Mouse (Mus musculus) c-Kit-positive CD71-positive TER-119-negative erythroid progenitor cells, embryonic 14.5 days (primary cell): Measurements from ENCODE around the gene Il3.
"Not testable (repeated sequence)": the region's sequence is repeated elsewhere in the genome, so short reads cannot be mapped to it uniquely, and the experiment has no call there.

Source experiments
- DNase-seq: peaks from one replicate; pipeline ENCODE4 v3.0.0-alpha.2; 2013; ENCODE audit warnings: low read depth

The Il3 gene

DNA sequence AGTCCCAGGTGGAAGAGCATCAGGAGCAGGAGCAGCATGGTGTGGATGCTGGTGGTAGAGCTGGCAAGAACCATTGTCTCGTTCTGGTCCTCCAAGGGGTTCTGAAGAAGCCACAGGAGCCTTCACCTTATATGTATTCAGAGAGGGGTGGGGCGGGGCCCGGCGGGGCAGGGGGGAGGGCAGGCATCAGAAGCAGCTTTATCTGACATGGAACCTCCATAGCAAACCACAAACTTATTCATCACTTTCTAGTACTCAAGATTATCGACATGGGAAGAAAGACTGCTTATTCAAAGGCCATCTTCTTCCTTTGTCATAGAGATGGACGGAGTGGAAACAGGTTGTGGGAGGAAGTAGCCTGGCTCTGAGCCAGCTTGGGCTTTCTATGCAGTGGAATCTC lies at the start of gene Il3:
Il3 (minus strand) TSS at position 101 of the 400 bp plus-strand sequence.
- DNase-seq = no peak

DNA sequence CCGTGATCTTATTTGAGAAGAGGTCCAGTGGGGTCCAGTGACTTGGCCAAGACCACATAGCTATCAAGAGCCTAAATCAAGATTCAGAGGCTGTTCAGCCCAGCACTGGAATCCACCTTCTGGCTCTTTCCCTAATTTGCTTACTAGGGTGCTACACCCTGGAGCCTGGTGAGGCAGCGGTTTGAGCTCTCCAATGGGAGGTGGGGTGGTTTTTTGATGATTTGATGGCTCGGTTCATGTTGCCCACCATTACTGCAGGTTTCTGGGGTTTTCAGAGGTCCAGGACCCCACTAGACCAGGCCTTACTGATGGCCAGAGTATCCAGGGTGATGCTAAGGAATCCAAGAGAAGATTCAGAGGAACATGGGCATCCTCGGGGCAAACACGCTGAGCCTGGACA lies 48.3 kb upstream of the Il3 start:
- no peak for DNase-seq

DNA sequence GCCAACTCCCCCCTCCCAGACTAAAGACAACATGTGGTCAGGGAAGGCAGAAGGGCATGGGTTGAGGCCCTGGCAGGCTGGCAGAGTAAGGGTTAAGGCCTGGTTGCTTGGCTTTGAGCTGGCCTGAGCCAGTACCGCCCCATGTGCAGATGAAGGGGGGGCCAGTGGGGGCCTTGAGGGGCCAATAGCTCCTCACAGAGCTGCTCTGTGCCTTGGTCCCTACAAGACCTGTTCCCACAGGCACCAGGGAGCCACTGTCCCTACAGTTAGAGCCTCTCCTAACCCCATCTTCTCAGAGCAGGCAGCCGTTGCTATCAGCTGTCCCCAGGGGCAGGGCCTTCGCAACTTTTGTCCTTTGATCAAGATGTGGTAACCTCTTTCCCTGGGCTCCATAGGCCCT lies 47.7 kb upstream of the Il3 start:
- DNase-seq = no peak

DNA sequence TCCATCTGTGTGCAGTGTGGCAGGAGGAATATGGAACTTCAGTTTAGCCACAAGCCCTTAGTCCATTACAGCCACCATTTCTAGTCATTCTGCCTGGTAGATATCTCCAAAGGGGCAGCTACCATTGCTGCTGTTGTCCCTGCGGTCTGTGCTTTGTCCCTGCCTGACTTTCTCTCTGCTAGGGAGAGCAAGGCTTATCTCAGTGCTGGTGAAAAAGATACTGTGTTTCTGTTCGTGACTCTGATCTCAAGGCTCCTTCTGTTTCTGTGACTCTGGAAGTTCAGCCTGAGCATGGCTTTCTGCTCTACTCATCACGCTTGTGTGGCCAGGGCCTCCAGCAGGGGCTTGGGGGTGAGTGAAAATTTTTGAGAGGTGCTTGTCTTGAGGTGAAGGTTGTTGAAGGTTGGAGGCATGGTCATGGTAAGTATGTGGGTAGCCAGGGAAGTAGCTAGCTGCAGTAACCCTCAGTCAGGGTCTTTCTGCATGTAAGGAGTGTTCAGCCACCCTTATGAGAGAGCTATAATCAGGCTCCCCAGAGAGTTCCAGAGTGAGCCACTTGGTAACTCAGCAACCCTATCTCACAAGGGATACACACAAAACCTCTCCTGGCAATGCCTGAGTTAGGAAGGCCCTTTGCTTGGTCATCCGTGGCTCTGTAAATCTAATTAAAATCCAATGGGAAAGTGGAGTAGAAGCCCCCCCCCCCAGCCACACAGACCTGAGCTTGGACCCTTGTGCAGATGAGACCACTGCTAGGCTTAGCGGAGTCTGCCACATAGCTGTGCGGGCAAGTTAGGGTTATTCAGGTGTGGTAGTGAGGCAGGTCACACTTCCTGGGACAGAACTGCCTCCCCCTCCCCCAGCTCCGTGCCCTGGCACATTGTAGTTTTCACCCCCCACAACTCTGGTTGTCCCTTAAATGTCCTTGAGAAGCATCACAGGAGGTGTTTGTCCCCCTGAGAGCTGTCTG lies 46.6 kb upstream of the Il3 start:
- peak; percentile 48 for DNase-seq

DNA sequence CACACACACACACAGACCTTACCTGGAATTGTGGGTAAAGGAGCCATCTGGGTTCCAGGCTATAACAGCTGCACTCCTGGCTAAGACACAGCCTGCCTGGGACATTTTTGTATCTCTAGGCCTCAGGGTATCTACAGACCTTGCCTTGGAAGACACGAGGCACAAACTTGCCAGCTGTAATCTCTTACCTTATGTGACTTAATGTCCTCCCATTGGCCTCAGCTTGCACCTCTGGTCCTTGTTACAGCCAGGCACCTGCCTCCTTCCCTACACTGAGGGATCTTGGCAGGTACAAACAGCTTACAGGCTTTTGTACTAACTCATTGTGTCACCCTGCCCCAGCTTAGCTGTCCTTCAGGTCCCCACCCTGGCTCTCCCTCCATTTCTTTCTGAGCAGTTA lies 45.5 kb upstream of the Il3 start:
- DNase-seq = no peak

DNA sequence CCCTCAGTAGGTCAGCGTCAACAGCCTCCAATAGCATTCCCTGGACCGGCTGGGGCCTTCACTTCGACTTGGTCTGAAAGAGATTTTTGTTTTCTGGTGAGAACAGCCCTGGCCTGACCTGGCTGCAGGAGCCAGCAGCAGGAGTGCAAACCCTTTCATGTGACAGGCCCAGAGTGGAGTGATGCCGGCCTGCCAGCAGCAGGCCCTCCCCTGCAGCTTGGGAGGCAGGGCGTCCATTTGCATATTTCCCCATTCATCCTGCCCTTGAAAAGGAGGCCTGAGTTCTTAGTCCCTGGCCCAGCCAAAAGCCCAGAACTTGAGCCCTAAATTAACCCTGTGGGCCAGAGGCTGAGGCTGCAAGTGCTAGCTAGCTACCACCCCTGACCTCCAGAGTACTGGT lies 44.9 kb upstream of the Il3 start:
- DNase-seq = no peak

DNA sequence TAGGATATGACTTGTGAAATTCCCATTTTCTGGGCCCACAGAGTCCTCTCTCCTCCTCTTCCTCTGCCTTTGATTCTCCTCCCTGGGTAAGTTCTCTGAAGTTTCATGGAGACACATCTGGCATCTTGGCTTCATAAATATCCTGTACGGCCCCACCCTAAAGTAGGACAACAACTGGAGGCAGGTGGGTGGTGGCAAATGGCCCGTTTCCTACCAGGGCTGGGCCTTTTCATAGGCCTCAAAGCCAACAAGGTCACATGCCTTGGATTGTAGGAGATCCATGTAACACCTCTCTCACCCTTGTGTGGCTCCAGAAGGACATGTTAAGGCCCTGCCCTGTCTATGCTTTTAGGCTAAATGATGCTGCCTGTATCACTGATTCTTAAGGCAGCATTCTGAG lies 43.5 kb upstream of the Il3 start:
- no peak for DNase-seq

DNA sequence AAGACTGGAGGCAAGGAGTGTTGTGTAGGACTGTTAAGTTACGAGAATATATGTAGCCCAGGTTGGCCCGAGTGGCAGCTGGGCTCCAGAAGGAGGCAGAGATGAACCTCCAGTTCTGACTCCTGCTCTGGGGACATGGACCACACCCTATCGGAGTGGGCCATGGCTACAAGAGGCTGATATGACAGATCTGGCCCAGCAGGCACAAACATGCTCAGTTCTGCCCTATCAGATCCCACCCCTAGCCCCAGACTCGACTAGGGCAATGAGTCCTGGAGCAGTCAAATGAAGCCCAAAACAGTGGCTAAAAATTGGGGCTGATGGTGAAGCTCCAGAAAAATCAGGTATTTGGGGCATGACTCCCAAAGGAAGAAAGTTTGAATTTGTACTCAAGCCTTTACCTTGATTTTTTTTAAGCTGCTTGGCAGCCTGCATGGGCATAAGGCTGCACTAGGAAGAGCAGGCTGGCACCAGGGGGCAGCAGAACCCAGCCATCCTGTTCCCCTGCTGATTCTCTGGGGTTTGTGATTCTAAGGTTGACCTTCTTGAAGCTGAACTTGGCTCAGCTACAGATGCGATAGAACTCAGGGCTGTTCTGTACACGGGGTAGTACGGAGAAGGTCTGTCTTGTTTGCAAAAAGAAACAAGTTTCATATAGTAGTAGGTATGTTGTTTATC lies 40.2 kb upstream of the Il3 start:
- no peak for DNase-seq

DNA sequence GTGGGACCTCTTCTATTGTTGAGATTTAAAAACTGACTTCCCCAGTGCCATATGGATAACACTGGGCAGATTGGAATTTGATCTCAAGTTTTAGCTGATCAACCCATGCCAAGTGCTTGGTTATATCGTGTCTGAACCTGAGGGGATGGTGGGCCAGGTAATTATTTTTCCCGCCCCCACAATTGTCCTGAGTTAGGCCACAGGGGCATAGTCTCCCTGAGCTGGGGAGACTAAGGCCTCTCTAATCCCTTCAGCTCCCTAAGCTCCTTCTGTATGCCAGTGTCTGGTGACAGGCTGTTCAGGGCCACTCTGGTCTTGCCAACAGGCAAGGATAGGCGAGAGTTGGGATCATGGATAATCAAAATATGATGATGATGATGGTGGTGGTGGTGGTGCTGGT lies 38.3 kb upstream of the Il3 start:
- no peak for DNase-seq

DNA sequence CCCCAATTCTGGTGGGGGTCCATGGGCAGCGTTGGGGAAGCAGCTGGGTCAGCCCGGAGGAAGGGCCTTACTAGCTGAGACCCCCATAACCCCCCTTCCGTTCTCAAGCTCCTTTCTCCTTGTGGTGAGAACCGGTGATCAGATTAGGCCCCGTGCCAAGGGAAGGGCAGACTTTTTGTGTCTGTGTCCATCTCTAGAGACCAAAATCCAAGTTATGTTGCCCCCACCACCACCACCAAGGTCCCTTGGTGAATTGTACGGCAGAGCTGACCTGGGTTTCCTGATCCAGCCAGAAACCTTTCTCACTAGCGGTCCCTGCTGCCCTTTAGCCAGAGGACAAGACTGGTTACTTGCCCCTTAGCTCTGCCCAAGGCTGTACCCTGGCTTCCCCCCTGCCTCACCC lies 37.4 kb upstream of the Il3 start:
- DNase-seq = no peak

DNA sequence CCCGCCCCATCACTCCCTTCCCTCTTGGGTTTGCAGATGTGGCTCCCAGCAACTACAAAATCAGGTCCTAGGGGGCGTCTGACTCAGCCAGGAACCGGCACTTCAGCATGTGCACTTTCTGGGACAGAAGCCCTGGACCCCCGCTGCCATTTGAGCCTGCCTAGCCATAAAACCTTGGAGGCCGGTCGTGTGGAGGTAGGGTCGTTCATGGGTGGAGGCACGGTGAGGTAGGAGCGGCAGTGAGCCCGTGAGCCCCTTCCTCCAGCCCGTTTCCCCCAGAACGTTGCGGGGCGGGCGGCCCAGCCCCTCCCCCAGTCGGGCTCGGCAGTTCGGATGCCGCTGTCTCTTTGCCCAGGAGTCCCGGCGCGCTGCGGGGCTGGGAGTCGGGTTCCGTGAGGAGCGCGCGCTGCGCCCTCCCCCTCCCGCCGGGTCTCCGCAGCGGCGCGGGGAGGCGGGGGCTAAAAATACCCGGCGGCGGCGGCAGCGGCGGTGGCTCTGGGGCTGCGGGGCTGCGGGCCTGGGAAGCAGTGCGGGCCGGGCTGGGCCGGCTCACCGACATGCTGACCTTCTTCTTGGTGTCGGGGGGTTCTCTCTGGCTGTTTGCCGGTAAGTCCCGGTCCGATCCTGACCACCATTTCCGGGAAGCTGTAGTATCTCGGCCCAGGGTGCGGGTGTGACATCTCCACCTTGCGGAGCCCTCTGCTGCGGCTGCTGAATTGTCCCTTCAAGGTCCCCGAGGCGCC lies 36.8 kb upstream of the Il3 start, which contains the start of gene Acsl6:
Acsl6 (plus strand) TSS at position 71 of the 743 bp plus-strand sequence.
- no peak for DNase-seq

DNA sequence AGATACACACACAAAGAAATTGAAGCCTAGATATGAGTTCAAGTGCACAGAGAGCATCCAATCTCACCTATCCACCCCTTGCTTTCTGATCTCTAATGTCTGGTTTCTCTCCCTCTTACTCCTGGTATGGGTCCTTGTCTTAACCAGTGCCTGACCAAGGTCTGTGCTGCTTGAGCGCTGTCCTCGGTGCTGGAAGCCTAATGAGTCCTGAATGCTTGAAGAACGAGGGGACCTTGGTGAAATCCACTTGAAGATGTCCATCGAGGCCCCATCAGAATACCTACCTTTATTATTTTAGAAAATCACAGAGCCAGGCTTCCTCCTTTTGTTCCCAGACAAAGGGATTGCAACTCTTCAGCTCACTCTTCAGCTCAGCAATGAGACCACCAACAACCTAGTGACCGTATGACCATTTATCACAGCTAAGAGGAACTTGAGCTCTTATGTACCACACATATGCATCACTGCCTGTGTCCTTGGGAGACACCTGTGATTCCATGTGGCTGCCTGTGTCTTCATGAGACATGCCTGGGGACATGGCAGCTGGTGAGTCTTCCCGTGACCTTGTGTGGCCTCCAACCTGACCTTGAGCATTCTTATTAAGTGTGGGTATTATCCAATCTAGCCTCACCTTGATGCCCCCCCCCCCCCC lies 36.1 kb upstream of the Il3 start:
- DNase-seq = peak; percentile 45

DNA sequence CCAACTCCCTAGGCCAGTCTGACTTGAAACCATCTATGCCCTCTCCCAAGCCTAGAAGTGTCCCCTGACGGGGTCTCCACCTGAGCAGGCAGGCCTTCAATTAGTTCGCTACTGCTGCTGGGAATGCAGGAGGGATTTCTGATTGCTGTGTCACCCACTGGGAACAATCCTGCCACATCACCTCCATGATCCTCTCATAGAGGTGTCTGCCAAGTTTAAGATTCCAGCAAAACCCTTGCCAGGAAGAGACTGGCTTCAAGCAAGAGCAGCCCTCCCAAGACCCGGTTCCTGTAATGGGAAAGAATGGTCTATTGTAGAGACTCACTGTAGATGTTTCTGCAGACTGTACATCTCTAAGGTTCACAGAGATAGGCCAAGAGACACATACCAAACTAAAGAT lies 35.5 kb upstream of the Il3 start:
- no peak for DNase-seq

DNA sequence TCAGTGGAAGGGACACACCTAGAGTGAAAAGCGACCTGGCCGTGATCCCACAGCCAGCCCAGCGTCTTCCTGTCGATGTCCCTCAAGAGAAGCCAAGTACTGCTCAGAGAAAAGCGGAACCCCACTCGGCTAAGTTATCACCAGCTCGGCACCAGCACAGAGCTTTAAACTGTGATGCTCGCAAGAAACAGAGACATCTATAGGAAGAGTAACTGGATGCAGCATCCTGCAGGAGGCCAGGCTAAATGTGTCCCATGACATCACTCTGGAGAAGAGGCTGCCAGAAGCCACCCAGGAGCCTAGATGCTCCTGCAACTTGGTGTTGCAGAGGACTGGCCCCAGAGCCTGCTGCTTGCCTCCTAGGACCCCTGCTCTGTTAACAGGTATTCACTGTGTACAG lies 34.9 kb upstream of the Il3 start:
- no peak for DNase-seq

DNA sequence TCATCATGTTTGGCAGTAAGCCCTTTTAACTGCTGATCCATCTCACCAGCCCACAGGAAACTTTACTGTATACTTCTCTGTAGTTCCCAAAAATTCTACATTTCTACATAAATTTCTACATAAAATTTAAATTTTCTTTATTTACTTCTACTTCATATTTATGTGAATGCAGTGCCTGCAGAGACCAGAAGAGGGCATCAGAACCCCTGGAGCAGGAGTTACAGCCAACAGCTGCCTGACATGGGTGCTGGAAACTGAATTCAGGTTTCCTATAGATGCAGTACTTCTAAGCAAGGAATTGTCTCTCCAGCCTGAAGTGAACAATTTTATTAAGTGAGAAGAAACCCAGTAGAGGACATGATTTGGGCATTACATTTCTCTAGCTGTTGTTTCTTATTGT lies 31.7 kb upstream of the Il3 start:
- no peak for DNase-seq

DNA sequence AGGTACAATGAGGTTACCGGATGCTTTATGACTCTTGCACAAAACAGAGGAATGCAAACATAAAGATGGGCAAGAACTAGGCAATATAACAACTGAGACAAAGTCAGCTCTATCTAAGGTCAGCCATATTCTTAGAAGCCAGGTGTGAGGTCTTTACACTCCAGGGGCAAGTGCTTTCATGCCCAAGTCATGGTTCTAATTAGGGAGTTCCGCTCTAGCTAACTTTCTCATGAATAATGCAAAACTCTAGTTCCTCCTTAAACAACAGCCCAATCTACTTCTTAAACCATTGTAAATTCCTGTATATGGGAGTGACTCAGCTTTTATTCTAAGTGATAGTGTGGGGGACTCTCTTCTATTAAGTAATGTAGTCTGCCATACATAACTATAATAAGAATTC lies 30.4 kb upstream of the Il3 start:
- DNase-seq = not testable (repeated sequence)

DNA sequence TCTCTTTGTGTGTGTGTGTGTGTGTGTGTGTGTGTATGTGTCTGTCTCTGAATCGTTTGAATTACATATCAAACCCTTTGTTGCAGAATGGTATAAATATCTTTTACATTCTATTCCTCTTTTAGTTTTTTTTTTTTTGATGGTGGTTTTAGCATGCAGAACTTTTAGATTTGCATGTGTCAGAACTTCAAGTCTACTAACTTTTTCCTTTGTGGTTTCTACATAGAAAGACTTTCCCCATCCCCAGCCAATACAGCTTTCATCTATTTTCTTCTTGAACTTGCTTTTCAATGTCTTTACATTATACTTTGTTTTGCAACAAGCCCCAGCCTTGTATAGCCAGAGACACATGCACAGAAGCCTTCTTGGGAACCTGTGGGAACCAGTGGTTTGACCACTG lies 29.7 kb upstream of the Il3 start:
- no peak for DNase-seq

DNA sequence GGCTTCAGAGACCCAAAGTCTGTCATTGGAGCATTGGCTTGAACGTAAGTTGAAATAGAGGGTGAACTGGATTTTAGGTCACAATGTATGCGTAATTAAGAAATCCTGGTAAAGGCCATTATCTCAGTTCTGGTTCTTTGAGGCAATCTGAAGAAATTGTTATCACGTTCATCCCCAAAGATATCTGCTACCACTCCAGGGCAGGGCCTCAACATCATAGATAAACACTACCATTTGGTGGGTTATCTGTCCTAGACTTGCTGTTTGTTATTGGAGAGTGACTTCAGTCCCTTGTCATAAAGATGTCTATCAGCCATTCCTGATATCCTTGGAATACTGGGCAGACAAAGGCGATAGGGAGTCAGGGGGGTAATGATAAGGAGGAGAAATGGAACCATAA lies 28.9 kb upstream of the Il3 start:
- no peak for DNase-seq

DNA sequence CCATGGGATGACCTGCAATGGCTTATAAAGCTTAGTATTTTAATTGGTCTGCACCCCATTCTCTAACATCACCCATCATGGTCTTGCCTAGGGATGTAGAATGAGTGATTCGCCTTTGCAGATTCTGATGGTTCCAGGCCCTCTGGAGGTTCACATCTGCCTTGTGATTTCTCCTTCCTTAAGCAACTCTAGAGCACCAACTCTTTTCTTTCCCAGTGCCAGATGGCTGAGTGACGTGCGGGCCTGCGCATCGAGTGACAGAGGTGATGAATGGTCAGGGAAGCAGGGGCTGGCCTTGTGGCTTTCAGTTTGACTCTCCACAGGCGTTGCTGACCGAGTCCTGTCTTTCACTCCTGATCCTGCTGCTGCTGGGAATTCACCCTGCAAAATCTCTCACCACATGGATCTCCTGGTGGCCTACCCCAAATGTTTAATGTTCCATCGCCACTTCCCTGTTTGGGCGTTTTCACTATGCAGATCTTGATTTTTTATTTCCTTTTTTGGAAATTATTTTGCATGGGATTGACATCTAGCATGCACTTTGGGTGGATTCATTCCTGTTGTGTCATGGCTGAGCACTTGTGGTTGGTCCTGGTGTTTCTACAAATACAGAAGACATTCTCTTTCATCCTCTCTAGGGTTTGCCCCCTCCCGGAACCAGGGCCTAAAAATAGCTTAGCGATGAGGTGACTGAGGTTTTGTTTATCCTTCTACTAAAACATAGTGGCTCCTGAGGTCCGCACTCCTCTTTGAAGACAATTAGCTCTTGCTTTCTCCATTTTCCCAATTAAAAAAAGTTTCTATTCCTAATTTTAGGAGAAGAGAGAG lies 27.1 kb upstream of the Il3 start:
- DNase-seq = no peak

DNA sequence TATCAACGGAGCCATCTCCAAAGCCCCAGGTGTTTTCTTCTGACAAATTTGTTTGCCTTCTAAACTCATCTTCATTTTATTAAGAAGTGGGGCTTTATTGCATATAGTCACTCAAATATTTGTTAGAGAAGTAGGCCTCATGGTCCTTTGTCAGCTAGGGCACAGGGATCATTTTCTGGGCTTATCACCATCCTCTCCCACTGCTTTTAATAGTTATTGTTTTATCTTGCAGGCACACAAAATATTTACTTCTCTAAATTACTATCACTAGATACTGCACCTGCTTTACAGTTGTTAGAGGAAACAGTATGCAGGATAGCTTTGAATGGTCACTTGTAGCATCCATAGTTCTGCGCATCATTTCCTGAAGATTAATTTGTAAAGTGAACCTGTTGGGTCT lies 25.1 kb upstream of the Il3 start:
- no peak for DNase-seq

DNA sequence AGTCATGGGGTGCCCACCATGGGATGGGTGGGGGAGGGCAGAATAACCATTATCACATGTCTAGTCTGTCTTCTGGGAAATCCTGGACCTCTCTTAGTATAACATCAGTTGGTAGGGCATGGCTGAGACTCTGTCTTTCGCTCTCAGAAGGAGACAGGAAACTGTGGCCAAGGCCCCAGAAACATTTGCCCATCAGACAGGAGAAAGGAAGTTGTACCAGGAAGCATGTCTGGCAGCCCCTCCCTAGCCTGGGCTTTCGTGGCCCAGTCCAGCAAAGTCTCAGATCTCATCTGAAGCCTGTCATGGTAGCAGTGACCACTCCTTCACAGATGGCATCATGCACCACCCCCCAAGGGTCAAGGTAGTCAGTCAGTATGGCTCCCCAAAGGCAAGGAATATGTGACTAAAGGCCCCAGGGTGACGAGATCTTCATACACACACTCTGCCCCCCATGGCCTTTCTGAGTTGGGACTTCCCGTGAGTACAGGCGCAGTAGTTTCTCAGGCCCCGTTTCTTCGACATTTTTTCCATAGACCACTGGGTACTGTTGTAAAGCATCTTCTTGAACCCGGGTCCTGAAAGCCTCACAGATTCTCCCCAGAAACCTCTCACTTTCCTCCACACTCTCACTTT lies 20.9 kb upstream of the Il3 start:
- DNase-seq = no peak
